Mouse (Mus musculus): Measurements from ENCODE around the gene Parvg.
"Not testable (repeated sequence)": the region's sequence is repeated elsewhere in the genome, so short reads cannot be mapped to it uniquely, and the experiment has no call there.

Parvg gene

DNA sequence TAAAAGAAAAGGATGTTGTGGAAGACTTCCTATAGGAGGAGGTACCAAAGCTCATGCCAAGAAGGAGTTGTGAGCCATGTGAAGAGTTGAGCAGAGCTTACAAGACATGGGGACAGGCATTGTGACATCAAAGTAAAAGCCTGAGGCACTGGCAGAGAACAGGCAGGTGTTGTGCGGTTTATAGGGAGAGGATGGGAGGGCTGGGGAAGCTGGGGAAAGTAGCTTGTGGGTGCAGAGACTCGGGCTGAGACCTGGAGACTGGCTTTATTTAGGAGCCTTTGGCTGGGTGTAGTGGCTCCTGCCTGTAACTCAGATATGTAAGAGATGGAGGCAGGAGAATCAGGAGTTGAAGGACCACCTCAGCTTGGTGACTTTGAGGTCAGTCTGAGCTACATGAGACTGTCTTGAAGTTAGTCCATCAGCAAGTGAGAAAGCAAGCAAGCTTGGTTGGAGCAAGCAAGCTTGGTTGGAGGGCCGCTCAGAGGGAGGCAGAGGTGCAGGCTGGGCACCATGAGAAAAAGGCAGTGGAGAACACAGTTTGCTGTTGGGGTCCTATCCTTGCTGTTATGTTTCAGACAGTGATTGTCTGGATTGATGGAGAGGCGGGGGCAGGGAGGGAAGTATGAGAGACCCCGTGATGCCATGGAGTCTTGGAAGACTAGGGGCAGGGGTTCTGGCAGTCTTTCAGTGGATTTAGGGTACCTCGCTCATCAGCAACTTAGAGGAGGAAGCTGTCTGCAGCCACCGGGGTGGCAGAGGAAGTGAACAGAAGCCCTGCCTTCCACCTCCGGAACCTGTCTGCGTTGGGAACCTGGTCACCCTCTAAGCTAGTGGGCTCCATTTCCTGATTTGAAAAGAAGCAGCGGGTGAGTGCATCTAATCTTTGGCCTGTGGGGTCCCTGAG is at the start of gene Parvg:
TSS of gene Parvg (plus strand) at position 61 of the 904 bp plus-strand sequence.
- no peak for DNase-seq (ENCODE audit: inconsistent ontology term)

DNA sequence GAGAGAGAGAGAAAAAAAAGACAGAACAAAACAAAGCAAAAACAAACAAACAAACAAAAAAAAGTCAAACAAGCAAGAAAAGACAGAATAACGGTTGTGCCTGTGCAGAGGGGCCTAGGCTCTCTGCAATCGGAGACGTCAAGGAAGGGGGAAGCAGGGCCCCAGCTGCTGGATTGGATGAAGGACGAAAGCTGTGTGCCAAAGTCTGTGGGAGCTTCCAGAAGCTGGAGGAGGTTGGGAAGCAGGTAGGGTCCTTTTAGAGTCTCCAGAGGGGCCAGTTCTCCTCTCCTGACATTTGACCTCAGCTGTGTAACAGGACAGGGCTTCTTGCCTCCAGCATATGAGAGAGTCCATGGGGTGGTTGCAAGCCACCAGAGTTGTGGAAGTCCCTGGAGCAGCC is 47.8 kb upstream of the Parvg start:
- no peak for DNase-seq (ENCODE audit: inconsistent ontology term)

DNA sequence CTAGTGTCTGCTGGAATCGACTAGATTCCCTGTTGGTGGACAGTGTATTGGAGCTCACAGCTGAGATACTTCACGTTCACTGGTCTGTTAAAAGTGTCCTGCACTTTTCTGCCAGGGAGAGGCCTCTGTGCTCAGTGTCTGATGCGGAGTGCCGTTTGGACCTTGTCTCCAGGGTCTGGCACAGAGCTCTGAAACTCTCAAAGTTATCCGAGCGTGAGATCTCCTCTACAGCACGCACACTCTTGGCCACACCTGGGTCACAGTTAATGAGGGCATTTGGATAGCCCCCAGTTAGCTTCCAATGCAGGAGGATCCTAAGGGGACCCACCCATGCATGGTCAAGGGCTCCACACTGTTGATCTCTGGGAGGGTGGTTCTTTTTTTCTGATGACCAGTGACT is 45.7 kb upstream of the Parvg start:
- DNase-seq (ENCODE audit: inconsistent ontology term): no peak

DNA sequence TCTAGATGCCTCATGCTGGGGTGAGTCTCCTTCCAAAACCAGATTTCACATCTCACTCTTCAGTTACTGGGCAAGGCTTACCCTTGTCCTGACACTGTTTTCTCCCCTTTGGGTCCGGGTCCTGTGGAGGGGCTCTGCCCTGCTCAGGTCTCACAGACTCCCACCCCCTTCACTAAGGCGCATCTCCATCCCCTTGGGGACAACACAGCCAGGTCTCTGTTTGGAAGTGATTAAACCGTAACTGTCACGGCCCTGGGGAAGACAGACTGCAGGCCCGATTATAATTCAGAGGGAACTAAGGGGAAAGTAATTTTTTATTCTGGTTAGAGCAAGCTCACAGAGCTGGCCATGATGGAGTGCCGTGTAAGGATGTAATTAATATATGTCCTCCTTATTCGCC is 45.2 kb upstream of the Parvg start:
- DNase-seq (ENCODE audit: inconsistent ontology term): no peak

DNA sequence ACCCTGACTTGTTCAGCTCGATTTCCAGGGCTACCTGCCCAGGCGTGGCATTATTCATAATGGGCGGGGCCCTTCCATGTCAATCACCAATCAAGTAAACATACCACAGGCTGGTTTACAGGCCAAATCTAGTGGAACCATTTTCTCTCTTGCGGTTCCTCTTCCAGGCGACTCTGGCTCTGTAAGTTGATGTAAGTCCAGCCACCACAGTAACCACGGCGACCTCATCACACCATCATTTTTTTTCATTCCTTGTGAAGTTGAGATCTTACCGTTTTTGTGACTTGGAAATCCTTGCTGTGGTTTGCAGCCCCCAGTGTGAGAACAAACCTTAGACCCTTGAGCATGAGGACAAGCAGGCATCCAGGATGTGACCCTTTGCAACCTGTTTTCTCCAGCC is 43.5 kb upstream of the Parvg start:
- peak; percentile 70 for DNase-seq (ENCODE audit: inconsistent ontology term)

DNA sequence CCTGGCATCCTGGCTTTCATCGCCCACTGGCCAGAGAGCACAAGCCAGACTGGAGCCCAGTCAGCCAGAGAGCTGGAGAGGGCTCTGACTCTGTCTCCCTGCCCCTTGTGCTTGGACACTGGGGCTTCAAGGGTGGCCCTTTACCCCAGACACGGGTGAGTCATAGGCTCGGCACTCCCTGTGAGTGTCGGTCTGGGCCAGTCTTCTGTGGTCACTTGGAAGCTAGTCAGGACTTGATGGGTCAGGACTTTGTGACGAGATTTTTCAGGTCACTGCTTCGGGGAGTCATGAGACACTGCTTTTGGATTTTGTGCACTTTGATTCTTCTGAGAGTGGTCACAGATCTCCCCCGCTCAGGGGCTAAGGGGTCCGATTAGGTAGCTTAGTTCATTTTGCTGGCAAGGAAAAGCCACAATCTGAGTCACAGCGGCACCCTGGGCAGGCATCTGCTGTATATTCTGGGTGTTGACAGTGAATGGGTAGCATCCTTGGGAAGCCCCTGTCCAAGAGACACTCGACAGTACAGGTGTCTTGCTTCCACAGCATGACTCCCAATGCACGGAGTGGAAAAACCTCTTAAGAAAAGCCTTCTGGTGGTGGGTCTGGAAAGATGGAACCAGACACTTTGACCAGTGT is 43.0 kb upstream of the Parvg start:
- DNase-seq (ENCODE audit: inconsistent ontology term): peak; percentile 87

DNA sequence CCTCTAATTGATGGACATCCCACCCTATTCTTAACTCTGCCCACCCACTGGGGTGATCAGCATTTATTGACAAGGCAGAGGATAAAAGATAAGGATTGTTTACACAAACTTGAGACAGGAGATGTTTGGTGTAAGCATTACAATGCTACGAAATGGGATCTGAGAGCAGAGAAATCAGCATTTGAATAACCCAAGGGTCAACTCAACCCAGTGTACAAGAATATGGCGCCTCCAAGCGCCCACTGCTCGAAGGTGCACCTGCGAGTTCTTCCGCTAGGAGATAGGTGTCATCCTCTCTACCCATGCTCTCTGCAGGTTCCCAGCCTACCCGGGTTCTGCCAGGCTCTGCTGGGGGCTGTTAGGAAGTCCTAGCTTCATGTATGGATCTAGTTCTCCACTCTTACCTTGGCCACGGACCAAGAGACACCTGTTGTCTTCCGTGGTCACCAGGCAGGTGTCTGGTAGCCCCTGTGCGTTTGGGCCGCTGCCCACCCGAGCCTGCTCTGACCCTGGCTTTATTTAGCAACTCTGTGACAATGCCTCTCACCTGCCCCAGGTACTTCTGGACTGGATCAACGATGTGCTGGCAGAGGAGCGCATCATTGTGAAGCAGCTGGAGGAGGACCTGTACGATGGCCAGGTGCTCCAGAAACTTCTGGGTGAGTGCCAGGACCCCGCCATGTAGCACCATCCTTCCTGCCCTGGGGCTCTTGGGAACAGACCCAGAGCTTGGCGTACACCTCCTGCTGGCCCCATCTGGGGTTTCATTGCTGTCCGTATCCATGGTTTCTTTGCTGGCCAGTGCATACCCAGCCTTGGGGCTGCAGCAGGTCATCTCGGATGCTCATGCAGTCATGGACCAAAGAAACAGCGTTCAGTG is 41.4 kb upstream of the Parvg start:
- DNase-seq (ENCODE audit: inconsistent ontology term): no peak

DNA sequence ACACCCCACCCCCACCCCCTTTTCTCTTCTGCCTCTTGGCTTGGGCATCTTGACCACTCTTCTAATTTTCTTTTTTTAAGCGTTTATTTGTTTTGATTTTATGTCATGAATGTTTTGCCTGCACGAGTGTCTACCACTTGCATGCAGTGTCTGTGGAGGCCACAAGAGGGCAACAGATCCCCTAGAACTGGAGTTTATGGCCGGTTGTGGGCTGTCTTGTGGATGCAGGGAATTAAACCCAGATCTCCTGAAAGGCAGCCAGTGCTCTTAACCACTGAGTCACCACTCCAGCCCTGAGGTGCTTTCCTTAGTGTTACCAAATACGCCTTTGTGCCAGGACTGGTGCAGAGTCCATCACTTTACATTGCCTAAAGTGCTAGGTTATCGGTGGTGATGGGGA is 39.8 kb upstream of the Parvg start:
- DNase-seq (ENCODE audit: inconsistent ontology term): no peak

DNA sequence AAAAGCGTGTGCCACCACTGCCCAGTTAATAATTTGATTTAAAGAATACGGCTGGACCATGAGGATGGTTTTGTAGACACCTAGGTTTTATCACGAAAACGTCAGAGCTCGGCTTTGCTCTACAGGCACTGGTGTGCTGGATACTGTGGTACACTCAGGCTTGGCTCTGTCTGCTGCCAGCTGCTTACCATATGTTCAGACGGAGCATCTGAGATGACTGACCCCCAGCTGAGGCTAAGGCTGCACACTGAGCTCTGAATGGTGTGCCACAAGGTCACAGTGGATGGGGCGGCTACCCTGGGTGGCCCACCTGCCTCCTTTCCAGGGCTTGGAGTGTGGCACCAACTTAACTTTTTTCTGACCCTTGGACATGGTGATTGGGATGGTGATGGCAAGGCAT is 38.4 kb upstream of the Parvg start:
- DNase-seq (ENCODE audit: inconsistent ontology term): no peak

DNA sequence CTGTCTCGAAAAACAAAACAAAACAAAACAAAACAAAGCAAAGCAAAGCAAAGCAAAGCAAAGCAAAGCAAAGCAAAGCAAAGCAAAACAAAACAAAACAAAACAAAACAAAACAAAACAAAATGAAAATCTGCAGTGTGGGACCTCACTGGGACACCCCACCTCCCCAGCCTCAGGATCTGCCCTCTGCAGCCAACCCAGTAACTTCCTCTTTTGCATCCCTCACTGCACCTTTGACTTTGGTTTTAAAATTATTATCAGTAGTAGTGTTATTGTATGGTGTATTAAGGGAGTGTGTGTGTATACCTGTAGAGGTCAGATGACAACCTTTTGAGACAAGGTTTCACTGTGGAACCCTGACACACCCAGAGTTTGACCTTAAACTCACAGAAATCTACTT is 34.9 kb upstream of the Parvg start:
- not testable (repeated sequence) for DNase-seq (ENCODE audit: inconsistent ontology term)

DNA sequence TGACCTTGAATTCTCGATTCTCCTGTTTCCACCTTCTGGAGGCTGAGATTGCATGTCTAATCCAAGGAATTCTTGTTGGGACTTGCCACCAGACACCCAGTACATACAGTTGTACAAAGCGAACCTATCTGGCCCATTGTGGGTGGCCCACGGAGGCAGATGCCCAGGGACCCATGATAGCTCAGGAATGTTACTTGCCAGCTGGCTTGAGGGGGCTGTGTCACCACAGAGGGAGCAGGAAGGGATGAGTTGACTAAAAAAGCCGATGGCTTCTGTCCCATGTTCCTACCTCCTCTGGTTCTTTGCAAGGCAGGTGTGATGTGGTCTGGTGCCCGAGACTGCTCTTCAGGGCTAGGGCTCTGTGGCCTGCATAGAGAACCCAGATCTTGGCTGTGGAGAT is 32.7 kb upstream of the Parvg start:
- no peak for DNase-seq (ENCODE audit: inconsistent ontology term)

DNA sequence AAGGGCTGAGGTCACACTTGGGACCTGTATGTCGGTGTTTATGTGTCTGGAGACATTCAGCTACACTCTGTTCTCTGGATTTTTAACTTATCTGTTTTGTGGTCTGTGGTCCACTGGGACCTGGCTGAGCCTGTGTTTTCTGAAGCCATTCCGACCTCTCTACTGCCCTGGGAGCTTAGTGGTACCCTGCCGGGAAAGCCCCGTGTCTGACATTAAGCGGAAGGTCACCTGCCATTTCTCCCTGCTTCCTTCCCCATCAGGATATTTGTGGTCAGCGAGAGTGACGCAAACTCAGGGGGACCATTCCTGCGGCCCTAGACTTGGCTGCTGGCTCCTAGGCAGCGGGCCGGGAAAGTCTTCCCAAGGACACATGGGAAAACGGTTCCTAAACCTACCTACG is 30.2 kb upstream of the Parvg start:
- no peak for DNase-seq (ENCODE audit: inconsistent ontology term)

DNA sequence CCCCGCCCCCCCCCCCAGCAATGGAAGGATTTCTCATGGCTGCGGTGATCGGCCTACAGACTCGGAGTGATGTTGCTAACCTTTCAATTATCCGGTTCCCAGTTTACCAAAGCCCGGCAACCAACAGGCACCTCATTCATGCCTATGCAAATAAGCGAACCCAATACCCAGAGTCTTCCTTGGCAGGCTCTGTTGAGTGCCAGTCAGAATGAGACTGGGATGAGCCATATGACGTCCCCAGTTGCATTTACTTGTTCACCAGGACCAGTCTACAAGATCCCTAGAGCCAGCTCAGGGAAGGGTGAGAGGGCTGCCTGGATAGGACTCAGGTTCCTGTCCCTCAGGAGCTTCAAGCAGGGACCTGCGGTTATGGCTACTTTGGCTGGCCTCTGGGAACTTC is 29.4 kb upstream of the Parvg start:
- DNase-seq (ENCODE audit: inconsistent ontology term): no peak

DNA sequence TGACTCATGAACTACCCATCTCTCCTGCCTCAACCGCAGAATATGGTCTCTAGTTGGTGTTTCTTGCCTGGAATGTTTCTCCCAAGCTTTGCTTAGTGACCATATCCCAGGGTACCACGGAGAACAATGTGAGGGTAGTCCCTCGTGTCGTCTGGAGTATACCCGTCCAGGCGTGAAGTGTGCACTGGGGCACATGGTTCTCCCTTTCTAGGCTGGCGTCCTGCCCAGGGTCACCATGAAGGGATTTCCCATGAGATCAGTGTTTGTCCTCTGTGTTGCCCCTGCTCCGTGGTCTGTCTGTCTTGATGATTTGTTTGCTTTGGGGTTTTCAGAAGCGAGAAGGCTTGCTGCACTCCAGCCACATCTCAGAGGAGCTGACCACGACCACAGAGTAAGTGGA is 28.6 kb upstream of the Parvg start:
- DNase-seq (ENCODE audit: inconsistent ontology term): peak; percentile 68

DNA sequence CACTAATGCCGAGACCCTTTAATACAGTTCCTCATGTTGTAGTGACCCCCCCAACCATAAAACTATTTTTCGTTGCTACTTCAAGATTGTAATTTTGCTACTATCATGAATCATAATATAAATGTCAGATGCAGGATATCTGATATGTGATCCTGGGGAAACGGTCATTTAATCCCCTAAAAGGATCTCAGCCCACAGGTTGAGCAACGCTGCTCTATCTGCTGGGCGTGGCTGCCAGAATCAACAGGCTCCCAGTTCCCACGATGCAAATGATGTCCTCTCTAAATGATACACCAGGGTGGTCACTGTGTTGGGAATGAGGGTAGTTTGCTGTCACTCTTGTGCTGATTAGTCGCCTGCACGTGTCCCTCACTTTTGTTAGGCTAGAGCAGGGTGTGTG is 26.4 kb upstream of the Parvg start:
- DNase-seq (ENCODE audit: inconsistent ontology term): no peak

DNA sequence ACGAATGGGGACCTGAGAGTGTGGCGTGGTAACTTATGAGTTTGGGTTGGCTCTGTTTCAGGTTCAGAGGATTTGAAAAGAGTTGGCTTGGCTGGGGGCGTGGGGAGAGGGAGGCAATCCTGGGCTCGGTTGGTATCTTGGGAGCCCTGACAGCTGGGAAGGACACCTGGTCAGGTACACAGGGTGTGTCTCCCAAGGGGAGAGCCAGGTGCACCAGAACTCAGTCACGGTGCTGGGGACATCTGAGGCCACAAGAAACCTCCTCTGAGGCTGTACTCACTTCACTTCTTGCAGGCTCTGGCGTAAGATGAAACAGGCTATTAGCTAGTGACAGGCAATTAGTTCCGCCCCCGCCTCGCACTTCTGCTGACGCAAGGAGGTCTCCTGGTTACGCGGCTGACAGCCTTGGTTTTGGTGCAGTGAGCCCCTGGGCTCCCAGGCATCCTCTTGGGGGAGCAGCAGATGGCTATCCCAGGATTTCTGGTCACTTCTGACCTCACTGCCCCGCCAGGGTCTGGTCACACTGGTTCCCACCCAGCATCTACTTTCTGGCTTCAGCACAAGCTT is 24.9 kb upstream of the Parvg start:
- no peak for DNase-seq (ENCODE audit: inconsistent ontology term)

DNA sequence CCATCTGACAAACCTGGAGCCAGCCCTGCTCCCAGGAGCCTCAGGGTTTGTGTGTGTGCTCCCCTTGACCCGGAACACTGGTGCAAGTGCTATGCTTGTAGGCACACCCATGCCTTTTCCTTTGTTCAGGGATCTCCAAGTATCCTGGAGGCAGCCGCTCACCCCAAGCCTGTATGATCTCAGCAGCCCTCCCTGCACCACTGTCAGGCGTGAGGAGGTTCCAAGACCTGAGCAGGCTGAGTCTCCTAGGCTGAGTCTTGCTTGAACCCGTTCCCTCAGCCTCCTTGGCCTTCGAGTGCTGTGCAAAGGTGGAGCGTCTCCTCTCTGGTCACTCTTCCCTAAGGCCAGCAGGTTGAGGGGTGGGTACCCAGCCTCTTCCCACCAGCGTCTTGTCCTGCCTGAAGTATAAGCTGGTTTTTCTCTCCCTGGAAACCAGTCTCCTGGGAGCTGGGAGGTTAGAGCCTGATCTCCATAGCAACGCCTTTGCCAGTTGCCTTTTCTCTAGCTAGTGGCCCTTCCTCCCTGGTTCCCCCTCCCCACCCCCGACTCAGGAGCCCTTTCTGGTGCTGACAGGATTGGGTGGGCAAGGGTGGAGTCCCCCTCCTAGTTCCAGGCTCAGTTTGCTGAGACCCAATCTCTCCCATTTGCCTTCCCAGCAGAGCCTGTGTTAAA is 24.0 kb upstream of the Parvg start:
- DNase-seq (ENCODE audit: inconsistent ontology term): no peak

DNA sequence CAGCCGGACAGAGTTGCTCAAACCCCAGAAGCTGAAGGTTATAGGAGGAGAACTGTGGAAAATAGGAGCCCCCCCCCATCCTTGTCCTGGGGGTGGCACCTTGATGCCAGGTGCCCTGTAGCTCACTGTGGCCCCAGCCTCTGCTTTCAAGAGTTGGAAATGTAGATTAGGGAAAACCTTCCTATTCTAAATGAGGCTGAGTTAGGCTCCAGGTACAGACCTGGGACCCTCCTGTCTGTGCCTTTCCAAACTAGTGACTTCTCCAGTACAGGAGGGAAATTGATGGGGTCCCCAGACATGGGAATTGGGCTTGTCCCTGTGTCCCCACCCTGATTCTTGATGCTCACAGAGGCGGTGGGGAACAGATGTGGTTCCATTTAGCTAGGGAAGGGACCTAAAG is 23.2 kb upstream of the Parvg start:
- no peak for DNase-seq (ENCODE audit: inconsistent ontology term)

DNA sequence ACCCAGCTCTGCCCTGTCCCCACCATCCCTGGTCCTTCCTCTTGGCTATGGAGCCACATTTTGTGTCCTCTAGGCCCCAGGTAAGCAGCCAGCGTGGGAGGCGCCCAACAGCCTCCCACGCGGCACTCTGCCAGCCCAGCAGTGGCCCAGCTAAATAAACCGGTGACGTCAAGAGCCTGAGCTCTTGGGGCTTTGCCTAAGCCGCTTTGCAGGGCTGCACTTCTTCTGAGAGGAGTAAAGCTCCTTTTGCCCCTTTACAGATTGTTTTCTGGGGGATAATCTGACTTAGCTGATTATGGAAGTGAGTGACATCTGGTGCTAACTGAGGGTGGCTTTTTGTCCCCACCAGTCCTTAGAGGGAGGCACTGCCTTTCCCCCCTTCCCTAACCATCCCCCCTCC is 22.8 kb upstream of the Parvg start:
- DNase-seq (ENCODE audit: inconsistent ontology term): no peak

DNA sequence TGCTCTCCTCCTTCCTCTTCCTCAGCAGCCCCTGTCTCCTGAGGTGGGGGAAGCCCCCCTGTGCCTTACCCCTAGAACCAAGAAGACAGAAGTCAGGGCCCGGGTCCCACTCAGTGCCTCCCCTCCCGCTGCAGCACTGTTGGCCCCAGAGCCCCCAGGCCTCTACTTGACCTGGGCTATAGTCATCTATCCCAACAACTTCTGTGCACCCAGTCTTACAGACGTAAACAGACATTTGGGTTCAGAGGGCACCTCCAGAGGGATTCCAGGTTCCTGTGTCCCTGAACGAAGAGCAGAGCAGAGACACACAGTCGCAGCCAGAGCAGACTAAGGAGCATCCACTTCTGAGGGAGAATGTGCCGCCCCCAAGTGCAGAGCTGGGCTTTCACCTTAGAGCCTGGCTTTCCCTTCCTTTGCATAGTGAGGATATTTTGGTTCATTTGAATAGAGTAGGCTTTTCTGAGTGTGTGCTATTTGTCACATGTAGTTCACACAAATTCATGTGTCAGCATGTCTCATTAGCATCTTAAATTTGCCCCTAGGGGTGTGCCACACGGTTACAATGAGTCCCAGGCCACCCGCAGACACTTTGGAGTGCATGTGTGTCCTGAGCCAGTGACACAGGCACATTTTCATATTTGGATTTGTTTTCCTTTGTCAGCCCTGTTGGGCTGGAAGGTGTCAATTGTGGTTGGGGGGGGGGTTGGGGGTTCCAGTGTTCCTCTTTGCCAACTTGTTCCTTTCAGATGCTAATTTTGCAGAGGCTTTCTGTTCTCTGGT is 22.0 kb upstream of the Parvg start:
- no peak for DNase-seq (ENCODE audit: inconsistent ontology term)

DNA sequence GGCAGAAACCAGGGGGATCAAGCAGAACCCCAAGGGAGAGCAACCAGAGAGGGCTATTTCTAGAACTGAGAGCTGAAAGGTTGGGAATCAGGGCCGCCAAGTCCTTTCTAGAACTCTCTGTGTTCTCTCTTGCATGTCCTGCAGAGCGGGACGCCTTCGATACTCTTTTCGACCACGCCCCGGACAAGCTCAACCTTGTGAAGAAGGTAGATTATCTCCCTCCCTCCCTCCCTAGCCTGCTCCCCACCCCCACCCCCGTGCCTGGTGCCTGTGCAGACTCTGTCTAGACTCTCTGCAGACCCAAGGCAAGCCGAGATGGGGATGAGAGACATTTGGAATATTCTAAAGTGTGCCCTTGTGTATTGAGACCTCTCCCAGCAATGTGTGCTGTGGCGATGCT is 20.6 kb upstream of the Parvg start:
- no peak for DNase-seq (ENCODE audit: inconsistent ontology term)
